Mouse (Mus musculus) 416B (cell line): ENCODE measurements around the gene Fpr-rs6.

Experiments used
- DNase-seq: peaks from one replicate; pipeline ENCODE4 v3.0.0; 2011; ENCODE audit warnings: low read depth

Gene Fpr-rs6

GRCm38 (mm10) chr17:20182997-20183396 is at the start of gene Fpr-rs6:
TSS of gene Fpr-rs6 (minus strand) at chr17:20183097.
- no peak for DNase-seq
